Mouse (Mus musculus) megakaryocyte, embryonic 14.5 days (primary cell): ENCODE data around the gene Anks3.

Experiments used
- FLI1 ChIP-seq: IDR thresholded peaks from 2 replicates; pipeline ENCODE4 v1.6.1; 2012; ENCODE audit warnings: low read length, inconsistent platforms, mixed read lengths
- GATA1 ChIP-seq: IDR thresholded peaks from 3 replicates; pipeline ENCODE4 v1.6.1; 2012; ENCODE audit warnings: mixed read lengths, low read length, inconsistent platforms, borderline replicate concordance

DNA sequence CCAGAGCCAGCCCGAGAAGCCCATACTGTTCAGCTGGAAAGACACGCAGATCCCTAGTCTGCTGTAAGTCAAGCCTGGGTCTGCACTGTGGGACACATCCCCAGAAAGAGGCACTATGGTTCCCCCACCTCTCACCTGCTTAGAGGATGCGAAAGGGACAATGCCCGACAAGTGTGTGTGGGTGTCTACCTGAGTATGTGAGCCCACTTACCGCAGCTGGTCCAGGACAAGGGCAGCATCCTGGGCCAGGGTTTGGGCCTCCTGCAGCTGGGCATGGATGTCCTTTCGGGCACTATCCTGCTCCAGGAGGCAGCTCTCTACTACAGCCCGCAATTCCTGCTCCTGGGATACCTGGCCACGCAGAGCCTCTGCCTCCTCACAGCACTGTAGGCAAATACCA lies 21.1 kb downstream of the Anks3 start:
- TF ChIP-seq FLI1 (no peak), GATA1 (no peak)
